Mouse (Mus musculus): ENCODE results near the gene Adamts3.

Gene Adamts3

GRCm38 (mm10) chr5:89816610-89817009 is 66.5 kb downstream of the Adamts3 start:
- no peak for DNase-seq (ENCODE audit: low spot score in 2 of 2)

- DNase-seq (ENCODE audit: low spot score in 2 of 2): no peak
Measured at GRCm38 (mm10) chr5:89814552-89814951, 68.6 kb downstream of the Adamts3 start.

GRCm38 (mm10) chr5:89800181-89800816 is 82.8 kb downstream of the Adamts3 start:
- DNase-seq (ENCODE audit: low spot score in 2 of 2): no peak

- DNase-seq (ENCODE audit: low spot score in 2 of 2): no peak
Measured at GRCm38 (mm10) chr5:89793706-89794105, 89.4 kb downstream of the Adamts3 start.

- DNase-seq (ENCODE audit: low spot score in 2 of 2): no peak
Measured at GRCm38 (mm10) chr5:89784635-89785034, 98.5 kb downstream of the Adamts3 start.

GRCm38 (mm10) chr5:89779823-89780222 is 103.3 kb downstream of the Adamts3 start:
- DNase-seq (ENCODE audit: low spot score in 2 of 2): no peak

GRCm38 (mm10) chr5:89778610-89779009 is 104.5 kb downstream of the Adamts3 start:
- DNase-seq (ENCODE audit: low spot score in 2 of 2): no peak

- no peak for DNase-seq (ENCODE audit: low spot score in 2 of 2)
Measured at GRCm38 (mm10) chr5:89777411-89777810, 105.7 kb downstream of the Adamts3 start.

GRCm38 (mm10) chr5:89770655-89771355 is 112.3 kb downstream of the Adamts3 start:
- no peak for DNase-seq (ENCODE audit: low spot score in 2 of 2)

GRCm38 (mm10) chr5:89763189-89764187 is 119.6 kb downstream of the Adamts3 start:
- no peak for DNase-seq (ENCODE audit: low spot score in 2 of 2)

GRCm38 (mm10) chr5:89760368-89760767 is 122.8 kb downstream of the Adamts3 start:
- no peak for DNase-seq (ENCODE audit: low spot score in 2 of 2)

- no peak for DNase-seq (ENCODE audit: low spot score in 2 of 2)
Measured at GRCm38 (mm10) chr5:89751836-89752235, 131.3 kb downstream of the Adamts3 start.

- DNase-seq (ENCODE audit: low spot score in 2 of 2): no peak
Measured at GRCm38 (mm10) chr5:89748185-89748884, 134.8 kb downstream of the Adamts3 start.

- no peak for DNase-seq (ENCODE audit: low spot score in 2 of 2)
Measured at GRCm38 (mm10) chr5:89747149-89747659, 135.9 kb downstream of the Adamts3 start.

- DNase-seq (ENCODE audit: low spot score in 2 of 2): no peak
Measured at GRCm38 (mm10) chr5:89745112-89745511, 138.0 kb downstream of the Adamts3 start.

- DNase-seq (ENCODE audit: low spot score in 2 of 2): no peak
Measured at GRCm38 (mm10) chr5:89734759-89735158, 148.4 kb downstream of the Adamts3 start.

GRCm38 (mm10) chr5:89730411-89730810 is 152.7 kb downstream of the Adamts3 start:
- DNase-seq (ENCODE audit: low spot score in 2 of 2): no peak

GRCm38 (mm10) chr5:89728117-89728516 is 155.0 kb downstream of the Adamts3 start:
- no peak for DNase-seq (ENCODE audit: low spot score in 2 of 2)

- DNase-seq (ENCODE audit: low spot score in 2 of 2): no peak
Measured at GRCm38 (mm10) chr5:89727497-89728057, 155.6 kb downstream of the Adamts3 start.

GRCm38 (mm10) chr5:89714552-89714951 is 168.6 kb downstream of the Adamts3 start:
- no peak for DNase-seq (ENCODE audit: low spot score in 2 of 2)
